Mouse (Mus musculus) kidney, embryonic 15.5 days (tissue): ENCODE data around the gene Apoc3. TPM values are rescaled to one million over a fixed set of nuclear protein-coding genes. Genes with fewer than 3 reads are reported as not detected.

Experiments used
- ATAC-seq: fragments of 200-750 bp; cut with Nextera tagmentation; replicated peaks from 2 replicates; pipeline ENCODE4 v1.8.0; 2017; ENCODE audit warnings: moderate TSS enrichment; ENCODE audit not compliant: low FRiP score
- H3K27ac ChIP-seq: fragments of 300-500 bp; sonication (generic); 2 replicates; pipeline ENCODE4 v1.5.1; 2015; ENCODE audit warnings: mild to moderate bottlenecking, inconsistent platforms
- H3K27me3 ChIP-seq: fragments of 300-500 bp; sonication (generic); 2 replicates; pipeline ENCODE4 v1.6.1; 2015; ENCODE audit warnings: inconsistent platforms
- H3K36me3 ChIP-seq: fragments of 300-500 bp; sonication (generic); 2 replicates; pipeline ENCODE4 v1.6.1; 2015; ENCODE audit warnings: inconsistent platforms
- H3K4me1 ChIP-seq: fragments of 300-500 bp; sonication (generic); 2 replicates; pipeline ENCODE4 v1.6.1; 2015; ENCODE audit warnings: inconsistent platforms
- H3K4me2 ChIP-seq: fragments of 300-500 bp; sonication (generic); 2 replicates; pipeline ENCODE4 v1.6.1; 2015; ENCODE audit warnings: moderate library complexity, mild to moderate bottlenecking, inconsistent platforms
- H3K4me3 ChIP-seq: fragments of 300-500 bp; sonication (generic); replicated peaks from 2 replicates; pipeline ENCODE4 v1.5.1; 2015; ENCODE audit warnings: mild to moderate bottlenecking, inconsistent platforms
- H3K9ac ChIP-seq: fragments of 300-500 bp; sonication (generic); 2 replicates; pipeline ENCODE4 v1.6.1; 2015; ENCODE audit warnings: mild to moderate bottlenecking, inconsistent platforms
- H3K9me3 ChIP-seq: fragments of 300-500 bp; sonication (generic); replicated peaks from 2 replicates; pipeline ENCODE4 v1.6.1; 2016; ENCODE audit warnings: inconsistent platforms
- whole genome bisulfite sequencing: fragments of 180-500 bp; shearing (Covaris S2); methylation state at CpG from one replicate; pipeline ENCODE4 v1.1.7; 2015; ENCODE audit warnings: mixed read lengths; 5-methylcytosine and 5-hydroxymethylcytosine counted together
- polyA plus RNA-seq: library from polyadenylated mRNA; unstranded; fragments of >200 nt; fragmentation: Nextera tagmentation; extraction: Ambion mirVana; gene quantifications from 2 replicates; pipeline ENCODE4 v1.2.1, GENCODE M21; 2015

The Apoc3 gene
- 0.93 TPM in 1 of 2 replicates, not detected in the other for polyA plus RNA-seq

- Histone ChIP-seq H3K9me3 (no peaks in the 10 kb centered on the region), H3K36me3 (no peaks in the 10 kb centered on the region), H3K4me3 (no peak within 1 kb of the TSS), H3K4me1 (peaks cover 5% of the 10 kb centered on the region), H3K9ac (no peak within 1 kb of the TSS), H3K27ac (no peak within 1 kb of the TSS), H3K27me3 (peaks cover 18% of the 10 kb centered on the region; the same call in 1 of the 2 replicates), H3K4me2 (no peak within 1 kb of the TSS)
- ATAC-seq, result no peak
Observed at GRCm38 (mm10) chr9:46235596-46235648, at the start of gene Apoc3. Apoc3 (minus strand) TSS chr9:46235636.

GRCm38 (mm10) chr9:46282631-46283436 is 47.4 kb upstream of the Apoc3 start, which contains the start of gene Bud13:
Bud13 (plus strand) TSS chr9:46283008.
- Histone ChIP-seq H3K9me3 (no peaks in the 10 kb centered on the region), H3K27ac (peak within 1 kb of the TSS; percentile 97), H3K4me3 (peak within 1 kb of the TSS; percentile 82), H3K27me3 (no peaks in the 10 kb centered on the region), H3K4me2 (peak within 1 kb of the TSS; percentile 66), H3K9ac (peak within 1 kb of the TSS; percentile 78), H3K4me1 (peaks cover 14% of the 10 kb centered on the region), H3K36me3 (peaks cover 62% of the 10 kb centered on the region)
- ATAC-seq, result peak; percentile 93
- under 1% methylated on average over 55 of the region's 55 CpGs for WGBS

GRCm38 (mm10) chr9:46274494-46274893 is 39.1 kb upstream of the Apoc3 start:
- WGBS, result 72% methylated on average over 9 of the region's 9 CpGs
- Histone ChIP-seq H3K27ac (no peak overlapping the region), H3K9me3 (no peaks in the 10 kb centered on the region), H3K4me3 (0 out of 2 replicates have a peak overlapping the region, but pooled peaks have one; percentile 69), H3K36me3 (peaks cover 51% of the 10 kb centered on the region), H3K27me3 (peaks cover 21% of the 10 kb centered on the region), H3K4me1 (peaks cover 29% of the 10 kb centered on the region), H3K4me2 (0 out of 2 replicates have a peak overlapping the region, but pooled peaks have one; percentile 83), H3K9ac (0 out of 2 replicates have a peak overlapping the region, but pooled peaks have one; percentile 67)
- no peak for ATAC-seq

GRCm38 (mm10) chr9:46272677-46273454 is 37.4 kb upstream of the Apoc3 start, which contains the start of gene Zpr1:
Zpr1 (plus strand) TSS chr9:46273064.
- Histone ChIP-seq H3K27ac (peak within 1 kb of the TSS; percentile 76), H3K9ac (peak within 1 kb of the TSS; percentile 67), H3K27me3 (peaks cover 26% of the 10 kb centered on the region), H3K9me3 (no peaks in the 10 kb centered on the region), H3K4me2 (peak within 1 kb of the TSS; percentile 83), H3K4me1 (peaks cover 29% of the 10 kb centered on the region), H3K4me3 (peak within 1 kb of the TSS; percentile 69), H3K36me3 (peaks cover 37% of the 10 kb centered on the region)
- ATAC-seq, result peak; percentile 92
- 6% methylated on average over 45 of the region's 45 CpGs for WGBS

- H3K4me3 ChIP-seq, result peak overlapping the region; percentile 69; the same call in 1 of the 2 replicates
- 82% methylated on average over 9 of the region's 9 CpGs for WGBS
Observed at GRCm38 (mm10) chr9:46272070-46272469, 36.6 kb upstream of the Apoc3 start.

GRCm38 (mm10) chr9:46270782-46271181 is 35.3 kb upstream of the Apoc3 start:
- peaks cover 16% of the 10 kb centered on the region for H3K36me3 ChIP-seq
- 96% methylated on average over 4 of the region's 4 CpGs for WGBS
- peaks cover 29% of the 10 kb centered on the region for H3K4me1 ChIP-seq
- no peaks in the 10 kb centered on the region for H3K9me3 ChIP-seq
- no peak overlapping the region for H3K27ac ChIP-seq
- no peak overlapping the region for H3K4me2 ChIP-seq
- no peak overlapping the region for H3K9ac ChIP-seq
- no peak for ATAC-seq
- H3K4me3 ChIP-seq, result no peak overlapping the region
- H3K27me3 ChIP-seq, result peaks cover 26% of the 10 kb centered on the region

More at GRCm38 (mm10) chr9:46272070-46272469, 36.6 kb upstream of the Apoc3 start:
- Histone ChIP-seq H3K36me3 (peaks cover 29% of the 10 kb centered on the region), H3K4me1 (peaks cover 29% of the 10 kb centered on the region), H3K4me2 (peak overlapping the region; percentile 83; the same call in 1 of the 2 replicates), H3K27me3 (peaks cover 26% of the 10 kb centered on the region), H3K9ac (no peak overlapping the region), H3K9me3 (no peaks in the 10 kb centered on the region), H3K27ac (no peak overlapping the region)
- ATAC-seq, result no peak

- Histone ChIP-seq H3K36me3 (no peaks in the 10 kb centered on the region), H3K9ac (no peak overlapping the region), H3K9me3 (no peaks in the 10 kb centered on the region), H3K4me3 (no peak overlapping the region), H3K4me1 (peaks cover 23% of the 10 kb centered on the region), H3K4me2 (no peak overlapping the region), H3K27ac (no peak overlapping the region), H3K27me3 (peaks cover 26% of the 10 kb centered on the region)
- WGBS, result 85% methylated on average over 5 of the region's 5 CpGs
- no peak for ATAC-seq
Observed at GRCm38 (mm10) chr9:46269125-46269524, 33.7 kb upstream of the Apoc3 start.

GRCm38 (mm10) chr9:46268343-46268873 is 33.0 kb upstream of the Apoc3 start, which contains the start of gene Apoa5:
Apoa5 (plus strand) TSS chr9:46268633.
- H3K9ac ChIP-seq, result no peak within 1 kb of the TSS
- H3K4me3 ChIP-seq, result no peak within 1 kb of the TSS
- ATAC-seq, result no peak
- H3K36me3 ChIP-seq, result no peaks in the 10 kb centered on the region
- no peaks in the 10 kb centered on the region for H3K9me3 ChIP-seq
- H3K27ac ChIP-seq, result no peak within 1 kb of the TSS
- H3K4me2 ChIP-seq, result no peak within 1 kb of the TSS
- 48% methylated on average over 7 of the region's 7 CpGs for WGBS
- H3K4me1 ChIP-seq, result peaks cover 16% of the 10 kb centered on the region
- H3K27me3 ChIP-seq, result peaks cover 26% of the 10 kb centered on the region

- H3K27ac ChIP-seq, result no peak overlapping the region
- no peaks in the 10 kb centered on the region for H3K36me3 ChIP-seq
- no peak for ATAC-seq
- H3K9me3 ChIP-seq, result no peaks in the 10 kb centered on the region
- 83% methylated on average over 7 of the region's 7 CpGs for WGBS
- H3K4me1 ChIP-seq, result no peaks in the 10 kb centered on the region
- H3K4me2 ChIP-seq, result no peak overlapping the region
- H3K27me3 ChIP-seq, result no peaks in the 10 kb centered on the region
- H3K4me3 ChIP-seq, result no peak overlapping the region
- no peak overlapping the region for H3K9ac ChIP-seq
Observed at GRCm38 (mm10) chr9:46261131-46261530, 25.7 kb upstream of the Apoc3 start.

GRCm38 (mm10) chr9:46259111-46259510 is 23.7 kb upstream of the Apoc3 start:
- 91% methylated on average over 6 of the region's 6 CpGs for WGBS
- ATAC-seq, result no peak

GRCm38 (mm10) chr9:46257546-46257945 is 22.1 kb upstream of the Apoc3 start:
- H3K4me2 ChIP-seq, result no peak overlapping the region
- H3K4me3 ChIP-seq, result no peak overlapping the region
- peak overlapping the region; percentile 34; the same call in 1 of the 2 replicates for H3K27ac ChIP-seq
- H3K27me3 ChIP-seq, result no peaks in the 10 kb centered on the region
- no peaks in the 10 kb centered on the region for H3K36me3 ChIP-seq
- no peaks in the 10 kb centered on the region for H3K4me1 ChIP-seq
- H3K9ac ChIP-seq, result no peak overlapping the region
- 81% methylated on average over 3 of the region's 3 CpGs for WGBS
- ATAC-seq, result no peak
- no peaks in the 10 kb centered on the region for H3K9me3 ChIP-seq

More at GRCm38 (mm10) chr9:46259111-46259510, 23.7 kb upstream of the Apoc3 start:
- H3K4me3 ChIP-seq, result no peak overlapping the region
- H3K36me3 ChIP-seq, result no peaks in the 10 kb centered on the region
- H3K27me3 ChIP-seq, result no peaks in the 10 kb centered on the region
- H3K4me1 ChIP-seq, result no peaks in the 10 kb centered on the region
- no peak overlapping the region for H3K27ac ChIP-seq
- H3K9me3 ChIP-seq, result no peaks in the 10 kb centered on the region
- H3K9ac ChIP-seq, result no peak overlapping the region
- H3K4me2 ChIP-seq, result no peak overlapping the region
